Mouse (Mus musculus) ES-Bruce4 (cell line): ENCODE results near the gene Cdh13.

ENCODE experiments used
- CTCF ChIP-seq: IDR thresholded peaks from one replicate; pipeline ENCODE4 v1.8.1; 2011; ENCODE audit warnings: low read depth, low read length
- POLR2A ChIP-seq: IDR thresholded peaks from one replicate; pipeline ENCODE4 v1.8.1; 2011; ENCODE audit warnings: low read length; ENCODE audit not compliant: insufficient read depth

GRCm38 (mm10) chr8:118283600-118284111 is at the start of gene Cdh13:
- TF ChIP-seq POLR2A, result no peak
- no peak for TF ChIP-seq CTCF
